Comparison of ENCODE assay signal across 22 mouse cellular contexts in the genomic region with DNA sequence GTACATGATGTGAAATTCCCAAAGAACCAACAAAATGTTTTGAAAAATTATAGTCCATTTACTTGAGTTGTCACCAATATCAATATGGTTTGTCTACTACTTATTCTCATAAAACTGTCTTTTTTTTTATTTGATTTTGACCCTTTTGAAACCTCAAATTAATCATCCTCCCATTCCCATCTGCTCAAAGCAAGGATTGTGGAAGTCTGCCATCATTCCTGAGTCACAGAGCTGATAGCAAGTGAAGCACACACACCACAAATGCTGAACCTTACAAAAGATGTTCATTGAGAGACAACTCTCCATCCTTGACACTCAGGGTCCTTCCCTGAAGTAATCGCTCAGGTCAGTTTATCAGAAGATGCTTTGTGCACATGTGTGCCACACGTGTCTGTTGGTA.
"Had no signal": no experiment of that assay in that cellular context is flagged by ENCODE, and none has a peak within 500 bp of the region (broad histone marks: within the 10 kb centered on the region; RNA-seq: fewer than 3 reads in every experiment).

No protein-coding gene starts in this region.

- H3K27me3 ChIP-seq: limb, embryonic 13.5 days; liver, embryonic 15.5 days; lung, embryonic 15.5 days; neural tube, embryonic 12.5 days; neural tube, embryonic 15.5 days had no signal

- H3K9me3 ChIP-seq: limb, embryonic 10.5 days; limb, embryonic 13.5 days; liver, embryonic 12.5 days; liver, embryonic 15.5 days; lung, embryonic 15.5 days; neural tube, embryonic 12.5 days; neural tube, embryonic 15.5 days had no signal

- H3K4me3 ChIP-seq: limb, embryonic 10.5 days; limb, embryonic 13.5 days; liver, embryonic 12.5 days; liver, embryonic 15.5 days; lung, embryonic 15.5 days; neural tube, embryonic 12.5 days; neural tube, embryonic 15.5 days had no signal

- H3K4me1 ChIP-seq: limb, embryonic 10.5 days; limb, embryonic 13.5 days; liver, embryonic 12.5 days; liver, embryonic 15.5 days; lung, embryonic 15.5 days; neural tube, embryonic 12.5 days; neural tube, embryonic 15.5 days had no signal

- H3K4me2 ChIP-seq: limb, embryonic 13.5 days; liver, embryonic 12.5 days; liver, embryonic 15.5 days; lung, embryonic 15.5 days; midbrain, embryonic 11.5 days; neural tube, embryonic 12.5 days; neural tube, embryonic 15.5 days had no signal

- H3K27ac ChIP-seq: limb, embryonic 10.5 days; limb, embryonic 13.5 days; liver, embryonic 12.5 days; liver, embryonic 15.5 days; lung, embryonic 15.5 days; neural tube, embryonic 12.5 days; neural tube, embryonic 15.5 days had no signal

- H3K9ac ChIP-seq: limb, embryonic 13.5 days; liver, embryonic 12.5 days; liver, embryonic 15.5 days; lung, embryonic 15.5 days; neural tube, embryonic 12.5 days; neural tube, embryonic 15.5 days had no signal

- DNase-seq: kidney, adult 2 months; kidney, postnatal 14 days; kidney, postnatal 4 days; liver; lung, adult 18-20 months; lung, postnatal 10 days; lung, postnatal 36 days; midbrain, embryonic 14.5 days; right cerebral cortex, adult 18-20 months; right cerebral cortex, postnatal 14 days; right cerebral cortex, postnatal 4 days; thymus, adult 18-20 months; thymus, postnatal 36 days had no signal

- H3K36me3 ChIP-seq: limb, embryonic 10.5 days; limb, embryonic 13.5 days; liver, embryonic 12.5 days; liver, embryonic 15.5 days; lung, embryonic 15.5 days; neural tube, embryonic 12.5 days; neural tube, embryonic 15.5 days had no signal

- ATAC-seq: intestine, postnatal 0 days; liver, embryonic 12.5 days had no signal
